Mouse (Mus musculus): ENCODE results near the gene Myo1a.

Gene Myo1a

DNA sequence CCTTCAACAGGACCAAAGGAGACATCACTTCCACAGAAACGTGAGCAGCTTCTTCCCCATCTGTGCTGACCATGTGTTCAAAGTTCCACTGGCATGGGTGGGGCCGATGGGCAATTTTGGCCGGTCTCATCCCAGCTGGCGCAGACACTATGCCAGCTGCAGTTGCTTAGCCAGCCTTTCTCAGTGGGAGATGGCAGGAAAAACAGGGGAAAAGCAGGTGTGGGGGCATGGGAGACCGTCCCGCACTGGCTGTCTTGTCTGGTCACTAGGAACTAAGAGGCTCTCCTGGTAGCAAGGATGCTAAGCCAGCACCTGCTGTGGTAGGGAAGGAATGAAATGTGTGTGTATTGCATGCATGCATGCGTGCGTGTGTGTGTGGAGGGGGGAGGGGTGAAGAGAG is 23.5 kb downstream of the Myo1a start:
- DNase-seq (ENCODE audit: low spot score in 2 of 2) = peak; percentile 49 to 59

DNA sequence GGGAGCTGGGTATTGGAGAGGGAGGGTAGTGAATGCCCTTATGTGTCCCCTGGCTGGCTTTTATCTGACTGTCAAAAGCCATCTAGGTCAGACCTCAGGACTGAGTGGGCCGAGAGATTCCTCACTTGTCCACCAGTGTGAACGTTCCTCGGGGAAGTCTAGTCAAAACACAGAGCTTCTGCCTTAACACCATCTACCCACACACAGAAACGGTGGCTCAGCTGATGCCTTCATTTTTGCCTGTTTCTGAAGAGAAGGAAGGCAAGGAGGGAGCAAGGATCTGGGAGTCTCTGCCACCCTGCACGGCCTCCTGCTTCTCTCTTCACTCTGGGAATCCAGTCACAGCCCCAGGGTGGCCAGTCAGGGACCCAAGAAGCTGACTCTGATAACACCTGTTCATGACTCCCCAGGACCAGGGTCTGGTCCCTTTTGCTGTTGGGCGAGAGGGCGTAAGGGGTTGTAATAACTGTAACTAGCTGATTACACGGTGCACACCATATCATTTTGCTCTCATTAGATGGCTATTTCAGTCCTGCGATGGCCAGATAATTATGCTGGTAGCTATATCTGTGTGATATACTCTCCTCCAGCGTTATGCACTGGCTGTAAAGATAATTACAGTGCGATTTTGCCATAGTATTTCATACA is 25.4 kb downstream of the Myo1a start:
- no peak for DNase-seq (ENCODE audit: low spot score in 2 of 2)

DNA sequence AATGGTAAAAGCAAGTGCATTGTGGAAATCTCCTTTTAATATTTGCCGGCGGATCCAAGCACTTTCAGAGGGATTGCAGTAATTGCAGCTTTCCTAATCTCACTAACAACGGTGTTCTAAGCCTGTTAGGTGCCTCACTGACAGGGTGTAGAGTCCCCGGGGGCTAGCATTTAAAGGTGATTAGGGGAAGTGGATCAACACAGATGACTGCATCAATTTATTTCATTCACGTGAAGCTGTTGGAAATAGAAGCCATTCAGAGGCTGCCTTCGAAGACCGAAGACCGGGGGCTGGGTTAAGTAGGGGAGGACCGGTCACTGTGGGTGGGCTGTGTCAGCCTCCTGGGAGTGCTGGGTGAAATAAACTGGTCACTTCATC is 26.0 kb downstream of the Myo1a start:
- DNase-seq (ENCODE audit: low spot score in 2 of 2) = no peak

DNA sequence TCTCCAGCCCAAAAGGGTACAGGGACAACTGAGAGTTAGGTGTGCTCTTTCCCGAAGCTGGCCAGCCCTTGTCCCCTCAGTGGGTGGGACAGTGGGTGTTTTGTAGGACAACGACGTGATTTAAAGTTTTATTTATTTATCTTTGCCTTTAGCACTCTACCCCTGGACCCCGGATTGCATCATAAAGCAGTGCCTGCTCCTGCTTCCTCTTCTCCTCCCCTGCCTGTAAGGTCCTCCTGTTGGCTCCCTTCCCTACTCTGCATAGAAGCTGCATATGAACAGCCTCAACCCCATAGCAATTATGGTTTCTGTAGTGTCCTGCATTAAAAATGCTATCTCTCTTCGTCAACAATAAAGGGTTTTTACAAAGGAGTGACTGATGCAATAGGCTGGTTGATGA is 26.4 kb downstream of the Myo1a start:
- no peak for DNase-seq (ENCODE audit: low spot score in 2 of 2)

DNA sequence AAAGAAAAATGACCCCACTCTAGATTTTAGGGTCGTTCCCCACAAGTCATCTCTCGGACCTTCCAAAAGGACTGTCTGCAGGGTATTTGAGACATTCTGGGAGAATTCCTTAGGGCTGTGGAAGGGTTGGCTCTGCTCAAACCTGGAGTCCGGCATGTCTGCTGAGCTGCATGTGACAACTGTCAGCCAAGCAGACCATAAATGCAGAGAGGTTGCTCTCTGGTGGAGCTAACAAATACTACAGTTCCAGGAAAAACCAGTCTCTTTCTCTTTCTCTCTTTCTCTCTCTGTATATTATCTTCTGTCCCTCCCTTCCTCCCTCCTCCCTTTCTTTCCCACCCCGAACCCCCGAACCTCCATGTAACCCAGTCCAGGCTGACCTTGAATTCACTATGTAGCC is 29.5 kb downstream of the Myo1a start:
- no peak for DNase-seq (ENCODE audit: low spot score in 2 of 2)

DNA sequence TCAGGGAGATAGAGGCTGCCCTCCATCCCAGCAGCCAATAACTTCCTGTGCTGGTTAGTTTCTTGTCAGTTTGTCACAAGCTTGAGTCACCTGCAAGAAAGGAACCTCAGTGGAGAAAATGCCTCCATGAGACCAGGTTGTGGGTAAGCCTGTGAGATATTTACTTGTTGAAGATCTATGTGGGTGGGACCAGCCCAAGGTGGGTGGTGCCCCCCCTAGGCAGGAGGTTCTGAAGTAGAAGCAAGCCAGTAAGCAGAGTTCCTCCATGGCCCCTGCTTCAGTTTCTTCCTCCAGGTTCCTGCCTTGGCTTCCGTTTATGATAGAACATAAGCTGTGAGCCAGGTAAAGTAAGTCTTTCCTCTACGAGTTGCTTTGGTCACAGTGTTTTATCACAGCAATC is 31.3 kb downstream of the Myo1a start:
- DNase-seq (ENCODE audit: low spot score in 2 of 2) = no peak

DNA sequence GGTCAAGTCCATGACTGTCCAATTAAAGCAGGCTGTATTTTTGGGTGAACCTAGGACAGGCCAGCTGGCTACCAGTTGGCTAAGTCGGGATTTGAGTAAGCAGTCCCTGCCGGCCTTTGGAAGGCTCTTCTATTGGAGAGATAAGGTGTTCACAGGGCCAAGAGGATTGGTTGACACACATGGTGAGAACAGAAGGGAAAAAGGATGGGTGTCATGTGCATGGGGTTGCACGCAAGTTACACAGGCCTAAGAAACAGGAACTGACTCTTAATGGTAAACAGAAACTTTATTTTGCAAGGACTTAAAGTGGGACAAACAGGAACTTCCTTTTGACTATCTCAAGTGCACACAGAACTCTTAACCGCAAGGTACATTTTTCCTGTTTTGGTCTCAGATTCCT is 31.9 kb downstream of the Myo1a start:
- DNase-seq (ENCODE audit: low spot score in 2 of 2) = no peak

DNA sequence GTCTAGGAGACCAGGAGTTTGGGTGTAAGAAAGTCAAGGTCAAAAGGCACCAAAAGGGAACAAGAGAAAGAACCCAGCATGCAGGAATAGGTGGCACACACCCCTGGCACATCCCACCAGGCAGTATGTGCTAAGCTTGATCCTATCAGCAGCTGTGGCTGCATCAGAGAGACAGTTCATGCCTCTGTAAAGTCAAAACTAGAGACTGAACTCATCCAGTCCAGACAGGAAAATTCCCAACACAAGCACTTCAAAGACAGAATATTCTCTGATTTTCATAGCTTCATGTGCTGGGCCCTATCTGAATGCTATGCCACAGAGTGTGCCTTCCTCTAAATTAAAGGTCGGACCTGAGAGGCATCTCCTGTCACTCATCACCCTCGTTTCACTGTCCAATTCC is 32.6 kb downstream of the Myo1a start:
- no peak for DNase-seq (ENCODE audit: low spot score in 2 of 2)

DNA sequence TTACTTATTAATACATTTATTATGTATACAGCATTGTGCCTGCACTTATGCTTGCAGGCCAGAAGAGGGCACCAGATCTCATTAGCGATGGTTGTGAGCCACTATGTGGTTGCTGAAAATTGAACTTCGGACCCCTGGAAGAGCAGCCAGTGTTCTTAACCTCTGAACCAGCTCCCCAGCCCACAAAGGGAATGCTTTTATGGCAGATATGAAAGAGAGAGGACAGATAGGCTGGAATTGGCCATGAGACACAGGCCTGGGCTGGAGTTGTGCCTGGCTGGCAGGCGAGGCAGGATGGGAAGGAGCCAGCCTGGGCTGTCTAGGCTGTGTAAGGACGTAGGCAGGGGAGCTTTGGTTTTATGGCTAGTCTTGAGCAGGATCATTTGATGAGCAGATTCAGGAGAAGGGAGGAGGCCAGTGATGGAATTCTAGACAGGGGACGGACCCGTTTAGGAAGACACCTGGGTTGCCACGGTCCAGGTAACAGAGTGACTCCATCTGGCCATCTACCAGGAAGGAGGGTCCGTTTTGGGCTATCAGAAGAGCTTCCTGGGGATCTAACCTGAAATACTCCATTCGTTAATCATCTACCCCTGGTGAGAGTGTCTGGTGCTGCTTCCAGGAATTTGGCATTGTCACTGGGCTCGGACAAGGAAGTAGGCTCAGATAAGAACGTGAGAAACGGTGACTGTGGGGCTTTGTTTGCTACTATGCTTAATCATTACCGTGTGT is 33.3 kb downstream of the Myo1a start:
- DNase-seq (ENCODE audit: low spot score in 2 of 2) = no peak

DNA sequence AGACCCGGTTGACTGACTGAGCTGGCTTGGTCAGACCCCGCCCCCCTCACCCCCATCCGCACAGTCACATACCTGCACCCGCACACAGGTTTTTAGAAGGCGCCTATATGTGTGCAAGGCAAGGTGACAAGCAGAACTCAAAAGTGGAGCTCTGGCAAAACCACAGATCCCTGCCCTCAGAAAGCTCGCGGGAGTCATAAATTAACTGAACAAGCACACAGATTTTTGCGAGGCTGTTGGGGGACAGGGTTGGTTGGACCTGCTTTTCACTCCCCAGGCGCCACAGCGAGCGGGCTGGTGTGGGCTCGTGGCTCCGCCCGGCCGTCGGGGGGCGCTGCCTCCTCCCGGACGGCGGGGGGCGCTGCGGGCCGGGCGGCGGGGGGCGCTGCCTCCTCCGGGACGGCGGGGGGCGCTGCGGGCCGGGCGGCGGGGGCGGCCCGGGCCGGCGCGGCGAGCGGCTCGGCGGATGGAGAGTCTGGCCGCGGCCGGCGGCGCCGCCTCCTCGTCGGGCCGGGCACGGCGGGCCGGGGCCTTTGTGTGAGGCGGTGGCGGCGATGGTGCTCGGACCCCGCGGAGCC is 34.2 kb downstream of the Myo1a start, which contains the start of gene Zbtb39:
Zbtb39 (plus strand) TSS at position 456 of the 578 bp plus-strand sequence.
- DNase-seq (ENCODE audit: low spot score in 2 of 2) = peak; percentile 78 to 82

DNA sequence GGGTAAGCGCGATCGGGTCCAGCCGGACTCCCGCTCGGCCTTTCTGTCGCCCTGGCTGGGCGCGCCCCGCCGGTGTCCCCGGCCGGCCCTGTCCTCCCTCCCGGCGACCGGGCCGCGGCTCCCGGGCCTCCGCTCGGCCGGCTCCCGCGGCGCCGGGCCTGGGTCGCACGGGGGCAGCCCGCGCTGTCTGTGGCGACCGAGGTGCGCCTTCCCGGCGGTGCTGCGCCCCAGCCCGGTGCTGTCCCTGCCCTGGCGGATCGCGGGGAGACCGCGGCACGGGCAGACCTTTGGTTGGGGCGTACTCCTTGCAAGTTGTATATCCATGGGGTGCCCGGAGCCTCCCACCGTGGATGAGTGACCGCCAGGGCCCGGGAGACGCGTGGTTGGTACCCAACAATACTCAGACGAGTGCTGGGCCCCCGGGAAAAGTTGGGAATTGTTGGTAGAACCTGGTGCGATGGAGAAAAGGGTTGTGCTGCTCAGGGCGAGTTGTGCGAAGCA is 34.7 kb downstream of the Myo1a start:
- DNase-seq (ENCODE audit: low spot score in 2 of 2) = no peak

DNA sequence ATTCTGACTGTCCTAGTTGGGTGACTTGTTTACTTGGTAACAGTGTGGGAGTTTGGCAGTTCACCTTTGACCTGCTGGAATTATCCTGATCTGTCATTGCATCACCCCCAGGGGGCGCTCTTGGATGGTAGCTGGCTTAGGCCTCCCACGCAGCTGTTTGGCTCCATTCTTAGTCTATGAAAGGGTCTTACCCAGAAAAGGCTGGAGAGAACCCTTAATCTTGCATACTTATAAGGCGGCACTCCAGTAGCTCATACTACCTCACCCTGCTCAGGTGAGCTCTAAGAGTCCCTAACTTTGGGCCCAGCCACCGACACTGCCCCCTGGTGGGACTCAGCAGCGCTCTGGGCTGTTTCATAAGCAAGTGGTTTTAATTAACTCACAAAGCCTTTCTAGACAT is 39.7 kb downstream of the Myo1a start:
- no peak for DNase-seq (ENCODE audit: low spot score in 2 of 2)

DNA sequence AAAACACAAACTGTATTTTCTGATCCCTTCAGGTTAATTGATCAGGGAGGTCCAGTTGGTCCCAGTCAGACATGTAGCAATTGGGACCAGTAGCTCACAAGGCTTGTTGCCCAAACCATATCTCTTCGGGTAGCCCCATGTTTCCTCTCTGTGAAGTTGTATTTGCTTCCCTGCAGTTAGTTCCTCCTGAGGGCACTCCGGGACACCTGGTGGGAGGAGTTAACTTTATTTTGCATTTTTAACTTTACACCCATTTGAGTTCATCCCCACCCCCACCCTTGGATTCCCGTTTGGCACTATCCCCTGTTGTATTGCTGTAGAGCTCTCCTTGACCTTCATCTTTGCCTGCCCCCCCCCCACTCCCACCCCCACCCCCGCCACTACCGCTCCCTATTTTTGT is 40.9 kb downstream of the Myo1a start:
- no peak for DNase-seq (ENCODE audit: low spot score in 2 of 2)

DNA sequence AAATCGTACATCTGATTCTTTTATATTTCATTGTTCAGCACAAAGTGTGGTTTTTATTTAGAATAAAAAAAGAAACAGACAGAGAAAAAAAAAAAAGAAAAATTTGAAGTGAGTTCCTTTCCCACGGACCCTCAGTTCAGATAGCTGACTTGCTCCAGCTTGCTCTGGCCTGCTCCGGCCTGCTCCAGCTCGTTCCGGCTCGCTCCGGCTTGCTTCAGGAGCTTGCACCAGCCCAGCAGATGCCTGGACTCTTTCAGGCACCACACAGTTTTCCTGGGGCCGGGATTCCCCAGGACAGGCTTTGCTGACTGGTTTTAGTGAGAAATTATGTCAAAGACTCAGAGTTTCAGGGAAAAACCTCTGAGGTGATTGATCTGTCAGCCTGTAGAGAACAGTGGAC is 42.3 kb downstream of the Myo1a start:
- no peak for DNase-seq (ENCODE audit: low spot score in 2 of 2)

DNA sequence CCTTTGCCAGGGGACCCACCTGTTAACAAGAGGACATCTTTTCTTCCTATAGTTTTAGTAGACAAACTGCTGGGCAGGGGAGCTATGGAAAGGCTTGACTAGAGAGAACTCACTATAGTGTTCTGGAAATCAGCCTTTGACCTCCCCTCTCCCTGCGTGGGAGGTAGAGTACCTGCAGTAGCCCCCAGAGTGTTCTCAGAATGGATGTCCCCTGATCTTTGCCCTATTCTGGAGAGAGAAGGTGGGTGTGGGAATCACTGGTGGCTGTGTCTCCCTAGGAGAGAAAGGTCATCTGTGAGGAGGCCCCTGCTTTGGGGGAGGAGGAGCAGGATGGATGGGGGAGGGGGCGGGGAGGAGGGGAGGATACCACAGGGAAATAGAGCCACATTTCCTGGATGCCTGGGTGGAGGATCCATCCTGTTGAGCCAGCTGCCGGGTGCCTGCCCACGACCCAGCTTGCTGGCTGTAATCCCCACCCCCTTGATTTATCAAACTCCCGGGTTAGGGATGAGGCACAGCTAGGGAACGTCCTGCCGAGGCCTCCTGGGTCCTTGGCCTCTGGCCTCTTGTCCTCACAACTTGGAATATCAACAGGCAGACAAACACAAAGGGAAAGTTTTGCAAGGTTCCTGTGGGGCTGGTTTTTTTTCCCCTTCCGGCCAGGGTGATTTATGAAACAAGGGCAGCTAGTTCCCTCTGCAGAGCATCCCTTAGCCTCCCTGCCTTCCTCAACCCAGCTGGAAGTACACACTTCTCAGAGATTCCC is 44.1 kb downstream of the Myo1a start:
- DNase-seq (ENCODE audit: low spot score in 2 of 2) = no peak

DNA sequence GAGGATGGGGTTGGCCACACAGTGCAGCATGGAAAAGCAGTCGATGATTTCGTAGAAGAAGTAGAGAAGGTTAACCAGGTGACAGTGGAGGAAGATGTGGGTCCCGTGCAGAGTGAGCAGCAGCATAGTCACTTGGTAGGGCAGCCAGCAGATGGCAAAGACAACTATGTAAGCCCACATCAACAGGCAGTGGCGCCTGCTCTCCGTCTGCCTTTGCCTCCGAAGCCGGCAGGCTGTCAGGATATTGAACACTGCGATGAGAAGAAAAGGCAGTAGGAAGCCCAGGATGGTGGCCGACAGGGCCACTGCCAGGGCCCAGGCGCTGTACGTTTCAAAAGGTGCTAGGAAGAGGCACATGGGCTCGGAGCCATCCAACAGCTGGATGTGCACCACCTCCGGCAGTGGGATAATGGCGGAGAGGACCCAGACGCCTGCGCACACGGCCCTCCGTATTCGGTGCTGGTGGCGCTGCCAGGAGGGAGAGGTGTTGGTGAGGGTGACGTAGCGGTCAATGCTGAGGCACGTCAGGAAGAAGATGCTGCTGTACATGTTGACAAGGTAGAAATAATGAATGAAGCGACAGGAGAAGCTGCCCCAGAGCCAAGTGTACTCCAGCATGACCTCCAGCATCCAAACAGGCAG is 45.3 kb downstream of the Myo1a start:
- DNase-seq (ENCODE audit: low spot score in 2 of 2) = no peak

DNA sequence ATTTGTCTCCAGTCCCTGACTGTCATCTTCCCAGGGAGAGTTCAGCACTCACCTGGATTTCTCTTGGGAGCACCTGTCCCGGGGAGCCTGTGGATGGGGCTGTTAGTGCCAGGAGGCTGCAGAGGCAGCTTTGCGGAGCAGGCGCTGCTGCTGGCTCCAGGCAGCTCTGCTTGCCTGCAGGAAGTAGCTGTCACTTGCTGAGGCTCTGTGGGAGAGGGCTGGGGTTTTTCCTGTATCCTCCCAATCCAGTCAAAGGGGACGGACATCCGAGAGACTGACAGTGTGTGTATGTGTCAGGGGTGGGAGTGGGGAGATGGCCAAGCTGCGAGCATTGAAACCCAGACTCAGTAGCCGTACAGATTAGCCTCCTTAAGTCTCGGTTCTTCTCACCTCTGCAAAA is 46.6 kb downstream of the Myo1a start, which contains the start of gene Gpr182:
Gpr182 (minus strand) TSS at position 185 of the 400 bp plus-strand sequence.
- no peak for DNase-seq (ENCODE audit: low spot score in 2 of 2)

DNA sequence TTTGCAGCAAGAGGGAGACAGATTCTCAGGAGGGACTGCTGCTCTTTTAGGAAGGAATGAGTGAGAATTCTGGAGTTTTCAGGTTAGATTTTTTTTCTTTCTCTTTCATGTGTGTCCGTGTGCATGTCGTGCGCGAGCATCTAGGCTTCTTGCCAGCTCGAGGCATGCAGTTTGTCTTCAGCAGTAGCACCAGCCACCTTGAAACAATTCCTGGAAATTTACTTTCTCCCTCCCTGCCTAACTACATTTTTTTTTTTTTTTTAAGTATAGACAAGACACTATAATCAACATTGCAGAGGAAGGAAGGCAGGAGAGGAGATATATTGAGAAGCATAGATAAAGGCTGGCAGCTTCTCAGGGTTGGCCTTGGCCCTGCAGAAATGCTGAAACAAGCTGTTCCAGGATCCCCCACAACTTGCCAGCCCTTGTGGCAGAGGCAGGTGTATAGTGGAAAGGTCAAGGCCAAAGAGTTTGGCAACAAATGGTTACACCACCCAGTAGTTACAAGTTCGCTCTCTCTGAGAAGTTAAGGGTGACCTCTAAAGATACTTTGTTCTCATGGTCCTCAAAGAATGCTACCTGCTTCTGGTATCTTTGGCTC is 49.7 kb downstream of the Myo1a start:
- DNase-seq (ENCODE audit: low spot score in 2 of 2) = no peak

DNA sequence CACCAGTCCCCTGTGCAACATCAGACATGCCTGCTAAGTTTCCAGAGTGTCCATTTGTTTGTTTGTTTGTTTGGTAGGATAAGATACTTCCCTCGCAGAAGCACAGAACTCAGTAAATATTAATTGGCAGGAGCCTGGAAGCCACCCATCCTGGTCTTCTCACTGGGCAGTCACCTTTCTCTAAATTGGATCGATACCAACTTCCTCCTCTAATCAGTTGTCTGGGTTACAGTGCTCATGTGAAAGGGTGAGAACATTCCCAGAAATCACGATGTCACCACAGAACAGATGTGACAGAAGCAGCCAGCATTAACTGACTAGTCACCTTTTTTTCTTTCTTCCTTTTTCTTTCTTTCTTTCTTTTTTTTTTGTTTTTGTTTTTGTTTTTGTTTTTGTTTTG is 50.3 kb downstream of the Myo1a start:
- DNase-seq (ENCODE audit: low spot score in 2 of 2) = no peak

DNA sequence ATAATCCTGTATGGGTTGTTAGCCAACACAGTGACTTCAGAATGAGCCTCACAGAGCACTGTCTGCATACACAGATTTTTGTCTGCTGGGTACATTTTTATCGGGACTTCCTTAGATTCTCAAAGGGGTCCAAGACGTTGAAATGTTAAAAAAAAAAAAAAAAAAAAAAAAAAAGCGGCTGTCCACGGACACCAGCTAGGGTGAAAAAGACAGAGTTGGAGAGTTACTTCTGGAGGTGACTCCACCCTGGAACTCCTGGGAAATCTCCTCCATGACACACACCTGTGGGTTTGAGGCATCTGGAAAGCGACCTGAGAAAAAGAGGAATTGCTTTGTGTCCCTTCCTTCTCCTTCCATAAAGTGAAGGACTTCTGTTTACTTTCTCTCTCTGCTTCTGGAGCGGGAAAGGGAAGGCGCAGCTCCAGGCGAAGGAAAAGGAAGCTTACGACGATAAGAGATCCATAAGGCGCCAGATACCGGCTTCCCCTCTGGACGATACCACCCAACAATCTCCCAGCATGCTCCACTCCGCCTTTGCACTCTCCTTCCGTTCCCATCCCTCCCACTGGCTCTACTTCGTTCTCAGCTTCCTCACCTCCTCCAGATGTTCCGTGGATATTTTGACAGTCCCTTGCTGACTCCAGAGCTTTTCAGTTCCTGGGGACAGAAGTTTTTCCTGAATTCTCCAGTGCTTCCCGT is 50.9 kb downstream of the Myo1a start:
- DNase-seq (ENCODE audit: low spot score in 2 of 2) = peak in 1 of 2 experiments; percentile 14

Measured in right cerebral cortex, postnatal 10 days (tissue).